Mouse (Mus musculus) c-Kit-positive CD71-positive TER-119-positive erythroid progenitor cells, embryonic 14.5 days (primary cell): ENCODE measurements around the gene Hap1.
A peak's percentile ranks its signal among the peaks of the same experiment; 100 is the strongest.
"Not testable (repeated sequence)": the region's sequence is repeated elsewhere in the genome, so short reads cannot be mapped to it uniquely, and the experiment has no call there.

Experiments
- DNase-seq: peaks from one replicate; pipeline ENCODE4 v3.0.0-alpha.2; 2013; ENCODE audit warnings: low spot score

The Hap1 gene

GRCm38 (mm10) chr11:100355151-100355951, 577 bp downstream of the Hap1 start:
- no peak for DNase-seq

DNA sequence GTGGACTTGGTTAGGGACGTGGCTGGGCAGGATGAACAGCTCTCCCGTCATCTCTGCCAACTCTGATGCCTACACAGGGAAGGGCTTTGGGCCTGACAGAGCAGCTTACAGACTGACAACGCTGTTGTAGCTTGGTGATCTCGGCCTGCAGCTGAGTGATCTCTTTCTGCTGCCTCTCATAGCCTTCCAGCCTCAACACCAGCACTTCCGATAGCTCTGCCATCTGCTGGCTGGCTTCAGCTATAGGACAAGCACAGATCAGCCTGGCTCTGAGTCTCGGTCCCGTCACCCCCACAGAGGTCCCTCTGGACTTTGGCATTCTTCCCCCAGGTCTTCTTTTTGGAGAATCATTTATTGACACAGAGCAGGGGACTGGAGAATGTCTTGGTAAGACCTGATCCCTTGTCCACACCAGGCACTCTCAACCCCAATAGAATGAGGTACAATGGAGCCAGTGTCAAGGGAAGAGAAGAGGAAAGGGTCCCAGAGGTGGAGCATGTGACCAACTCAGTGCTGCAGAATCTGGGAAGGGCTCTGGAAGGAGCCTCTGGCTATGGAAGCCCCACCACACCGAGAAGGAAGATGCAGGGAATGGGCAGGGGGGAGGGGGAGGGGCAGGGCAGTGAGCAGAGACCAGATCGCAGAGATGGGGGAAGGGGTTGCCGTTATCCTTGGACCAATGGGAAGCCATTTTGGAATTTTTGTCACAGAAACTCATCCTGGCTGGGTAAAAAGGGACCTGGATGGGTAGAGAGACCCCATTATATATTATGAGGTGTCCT, 3.7 kb downstream of the Hap1 start:
- no peak for DNase-seq

GRCm38 (mm10) chr11:100344269-100344668, 11.7 kb downstream of the Hap1 start:
- no peak for DNase-seq

GRCm38 (mm10) chr11:100335731-100336130, 20.2 kb downstream of the Hap1 start:
- DNase-seq = no peak

DNA sequence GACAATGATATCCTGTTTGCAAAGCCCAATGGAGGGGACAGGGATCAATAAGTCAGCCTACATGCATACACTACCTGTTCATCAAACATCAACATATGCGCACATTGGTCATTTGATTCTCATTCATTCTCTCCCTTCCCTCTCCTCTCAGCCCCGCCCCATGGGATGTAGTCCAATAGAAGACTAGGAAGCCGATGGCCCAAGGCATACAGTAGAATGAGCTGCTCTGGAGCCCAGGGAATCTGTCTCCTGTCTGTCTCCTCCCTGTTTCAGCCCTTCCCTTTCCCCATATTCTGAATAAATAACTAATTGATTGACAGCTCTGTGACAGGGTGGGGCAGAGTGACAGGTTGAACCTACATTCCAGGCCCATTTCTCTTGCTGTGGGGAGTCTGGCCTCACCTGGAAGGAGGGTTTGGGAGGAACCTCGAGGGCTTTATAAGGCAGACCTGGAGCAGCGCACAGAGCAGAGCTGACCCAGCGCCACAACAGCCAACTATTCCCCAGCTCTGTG, 21.9 kb downstream of the Hap1 start, which contains the start of gene Gast:
TSS of gene Gast (plus strand) at position 464 of the 514 bp plus-strand sequence.
- DNase-seq = no peak

GRCm38 (mm10) chr11:100332766-100333515, 23.0 kb downstream of the Hap1 start:
- no peak for DNase-seq

- DNase-seq = not testable (repeated sequence)
Measured at GRCm38 (mm10) chr11:100330816-100331375, 25.0 kb downstream of the Hap1 start.

GRCm38 (mm10) chr11:100330235-100330634, 25.7 kb downstream of the Hap1 start:
- DNase-seq = no peak

- DNase-seq = no peak
Measured at GRCm38 (mm10) chr11:100327761-100328160, 28.2 kb downstream of the Hap1 start.

GRCm38 (mm10) chr11:100327316-100327715, 28.6 kb downstream of the Hap1 start:
- no peak for DNase-seq

GRCm38 (mm10) chr11:100325062-100325629, 30.8 kb downstream of the Hap1 start:
- DNase-seq = no peak

- peak; percentile 85 for DNase-seq
Measured at GRCm38 (mm10) chr11:100323578-100323977, 32.4 kb downstream of the Hap1 start.

- DNase-seq = peak; percentile 32
Measured at GRCm38 (mm10) chr11:100322591-100323258, 33.2 kb downstream of the Hap1 start.

- not testable (repeated sequence) for DNase-seq
Measured at GRCm38 (mm10) chr11:100321479-100322305, 34.2 kb downstream of the Hap1 start.

DNA sequence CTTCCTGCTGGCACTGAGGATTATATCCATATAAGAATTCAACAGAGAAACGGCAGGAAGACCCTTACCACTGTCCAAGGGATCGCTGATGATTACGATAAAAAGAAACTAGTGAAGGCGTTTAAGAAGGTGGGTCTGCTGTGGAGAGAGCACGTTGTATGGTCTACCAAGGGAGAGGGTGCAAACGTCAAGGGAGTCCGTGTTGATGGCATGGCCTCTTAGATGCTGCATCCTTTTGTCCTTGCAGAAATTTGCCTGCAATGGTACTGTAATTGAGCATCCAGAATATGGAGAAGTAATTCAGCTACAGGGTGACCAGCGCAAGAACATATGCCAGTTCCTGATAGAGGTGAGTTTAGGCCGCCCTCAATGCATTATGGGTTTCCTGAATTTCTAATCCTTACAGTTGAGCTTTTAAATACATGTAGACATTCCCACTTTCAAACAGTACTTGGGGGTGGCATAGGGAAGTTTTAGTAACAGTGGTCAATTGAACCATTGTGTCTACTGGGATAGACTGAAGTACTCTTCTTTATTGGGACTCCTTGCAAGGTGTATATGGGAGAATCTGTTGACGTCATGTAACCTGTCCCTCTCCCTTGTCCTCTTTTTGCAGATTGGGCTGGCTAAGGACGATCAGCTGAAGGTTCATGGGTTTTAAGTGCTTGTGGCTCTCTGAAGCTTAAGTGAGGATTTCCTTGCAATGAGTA, 35.1 kb downstream of the Hap1 start:
- DNase-seq = not testable (repeated sequence)

DNA sequence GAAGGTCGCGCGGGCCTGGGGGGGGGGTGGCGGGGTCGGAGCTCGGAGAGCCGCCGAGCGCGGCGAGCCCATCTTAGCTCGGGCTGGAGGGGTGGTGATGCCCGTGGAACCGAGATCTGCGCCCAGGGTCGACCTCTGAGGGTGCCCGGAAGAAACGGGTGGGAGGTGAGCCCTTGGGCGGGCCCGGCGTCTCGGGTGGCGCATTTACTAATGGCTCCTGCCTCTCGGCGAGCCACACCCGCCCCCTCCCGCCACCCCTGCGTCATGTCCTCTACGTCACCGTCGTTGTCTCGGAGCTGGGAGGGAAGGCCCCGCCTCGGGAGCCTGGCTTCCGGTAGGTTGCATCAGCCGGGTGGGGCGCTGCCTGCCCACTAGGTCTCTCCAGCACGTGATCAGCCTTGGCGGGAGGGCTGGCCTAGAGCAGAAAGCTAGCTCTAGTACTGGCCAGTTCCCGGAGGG, 35.7 kb downstream of the Hap1 start:
- peak; percentile 97 for DNase-seq

DNA sequence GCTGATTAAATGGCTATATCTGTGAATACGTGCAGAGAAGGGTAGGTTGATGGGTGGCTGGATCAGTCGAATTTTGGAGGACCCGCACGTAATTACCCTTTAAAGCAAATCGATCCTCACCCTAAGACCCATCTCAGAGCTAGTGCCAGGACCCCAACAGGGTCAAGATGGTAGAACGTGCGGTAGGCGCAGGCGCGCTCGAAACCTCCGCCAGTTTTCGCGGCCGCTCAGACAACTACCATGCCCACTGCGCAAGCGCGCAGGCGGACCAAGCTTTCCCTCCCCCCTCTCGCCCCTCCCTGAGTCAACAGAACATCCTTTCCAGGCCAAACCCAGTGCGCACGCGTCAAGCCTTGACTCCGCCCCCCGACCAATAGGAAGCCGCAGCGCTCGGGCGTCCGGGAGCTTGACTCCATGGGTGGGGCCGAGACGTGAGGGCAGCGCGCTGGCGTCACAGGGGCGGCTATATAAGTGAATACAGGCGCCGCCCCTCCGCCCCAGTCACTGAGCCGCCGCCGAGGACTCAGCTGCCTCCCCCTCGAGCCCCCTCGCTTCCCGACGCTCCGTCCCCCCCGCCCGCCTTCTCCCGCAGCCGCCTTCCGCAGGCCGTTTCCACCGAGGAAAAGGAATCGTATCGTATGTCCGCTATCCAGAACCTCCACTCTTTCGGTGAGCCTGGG, 36.3 kb downstream of the Hap1 start, which contains the start of gene Eif1:
TSS of gene Eif1 (plus strand) at position 394 of the 680 bp plus-strand sequence.
- DNase-seq = peak; percentile 100
